Mouse (Mus musculus) left cerebral cortex, adult 9 months (tissue): ENCODE measurements around the gene Gm10295.
A peak's percentile ranks its signal among the peaks of the same experiment; 100 is the strongest.

ENCODE experiments used
- DNase-seq, 2 experiments: peaks; one replicate each; pipeline ENCODE4 v3.0.0; 2022; ENCODE audit warnings: low spot score in 2 of 2

The Gm10295 gene

GRCm38 (mm10) chr7:71351364-71351763 is at the start of gene Gm10295:
TSS of gene Gm10295 (minus strand) at chr7:71351485.
- DNase-seq, result no peak

- no peak for DNase-seq
Observed at GRCm38 (mm10) chr7:71401032-71401431, 49.7 kb upstream of the Gm10295 start.

- DNase-seq, result no peak
Observed at GRCm38 (mm10) chr7:71399891-71400632, 48.8 kb upstream of the Gm10295 start.

- no peak for DNase-seq
Observed at GRCm38 (mm10) chr7:71398959-71399756, 47.9 kb upstream of the Gm10295 start.

- no peak for DNase-seq
Observed at GRCm38 (mm10) chr7:71398389-71398788, 47.1 kb upstream of the Gm10295 start.

- no peak for DNase-seq
Observed at GRCm38 (mm10) chr7:71392795-71393341, 41.6 kb upstream of the Gm10295 start.

- no peak for DNase-seq
Observed at GRCm38 (mm10) chr7:71391333-71391732, 40.0 kb upstream of the Gm10295 start.

GRCm38 (mm10) chr7:71390291-71390690 is 39.0 kb upstream of the Gm10295 start:
- DNase-seq, result no peak

- DNase-seq, result no peak
Observed at GRCm38 (mm10) chr7:71386050-71386449, 34.8 kb upstream of the Gm10295 start.

- no peak for DNase-seq
Observed at GRCm38 (mm10) chr7:71384921-71385320, 33.6 kb upstream of the Gm10295 start.

GRCm38 (mm10) chr7:71383341-71384130 is 32.3 kb upstream of the Gm10295 start:
- DNase-seq, result peak in 1 of 2 experiments; percentile 39

- no peak for DNase-seq
Observed at GRCm38 (mm10) chr7:71379826-71380825, 28.8 kb upstream of the Gm10295 start.

- DNase-seq, result peak in 1 of 2 experiments; percentile 35
Observed at GRCm38 (mm10) chr7:71378812-71379760, 27.8 kb upstream of the Gm10295 start.

- DNase-seq, result no peak
Observed at GRCm38 (mm10) chr7:71377983-71378382, 26.7 kb upstream of the Gm10295 start.

- no peak for DNase-seq
Observed at GRCm38 (mm10) chr7:71374059-71374458, 22.8 kb upstream of the Gm10295 start.

GRCm38 (mm10) chr7:71371916-71372315 is 20.6 kb upstream of the Gm10295 start:
- no peak for DNase-seq

- no peak for DNase-seq
Observed at GRCm38 (mm10) chr7:71370746-71371145, 19.5 kb upstream of the Gm10295 start.

- DNase-seq, result no peak
Observed at GRCm38 (mm10) chr7:71370128-71370527, 18.8 kb upstream of the Gm10295 start.

GRCm38 (mm10) chr7:71368543-71369181 is 17.4 kb upstream of the Gm10295 start:
- DNase-seq, result no peak
